Mouse (Mus musculus): ENCODE measurements around the gene Stt3b.

GRCm38 (mm10) chr9:115237943-115238342, 72.3 kb downstream of the Stt3b start:
- TF ChIP-seq CTCF (IDR thresholded peaks at IDR 0.05; ENCODE audit: low read depth) (no peak), EP300 (IDR thresholded peaks at IDR 0.05; ENCODE audit: low read depth) (no peak)
